Mouse (Mus musculus): Measurements from ENCODE around the gene Cox6b1.

DNA sequence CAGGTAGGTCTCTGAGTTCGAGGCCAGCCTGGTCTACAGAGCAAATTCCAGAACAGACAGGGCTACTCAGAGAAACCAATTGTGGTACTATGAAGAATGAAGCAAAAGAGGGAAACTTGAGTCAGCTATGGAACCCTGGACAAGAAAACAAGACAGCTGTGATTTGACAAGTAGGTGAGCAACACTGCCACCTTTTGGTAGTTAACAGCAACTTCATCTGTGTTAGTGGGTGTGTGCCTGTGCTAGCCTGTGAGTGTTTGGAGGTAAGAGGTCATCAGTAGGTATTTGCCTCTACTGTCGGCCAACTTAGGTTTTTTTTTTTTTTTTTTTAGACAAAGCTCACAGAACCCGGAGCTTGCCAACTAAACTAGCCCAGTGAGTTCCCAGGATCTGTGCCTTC is 43.3 kb upstream of the Cox6b1 start:
- TF ChIP-seq CTCF (IDR thresholded peaks at IDR 0.05; ENCODE audit: low read depth, low read length), result peak; percentile 44
- no peak for TF ChIP-seq POLR2A (IDR thresholded peaks at IDR 0.05; ENCODE audit: extremely low read depth, insufficient read depth, low read length)

Data from liver, adult 2 months (tissue).